Mouse (Mus musculus) heart, adult 9 months (tissue): ENCODE measurements around the gene Zbtb17.

Experiments
- DNase-seq, 2 experiments: peaks; one replicate each; pipeline ENCODE4 v3.0.0; 2022; ENCODE audit warnings: low spot score in 2 of 2

Zbtb17 gene

DNA sequence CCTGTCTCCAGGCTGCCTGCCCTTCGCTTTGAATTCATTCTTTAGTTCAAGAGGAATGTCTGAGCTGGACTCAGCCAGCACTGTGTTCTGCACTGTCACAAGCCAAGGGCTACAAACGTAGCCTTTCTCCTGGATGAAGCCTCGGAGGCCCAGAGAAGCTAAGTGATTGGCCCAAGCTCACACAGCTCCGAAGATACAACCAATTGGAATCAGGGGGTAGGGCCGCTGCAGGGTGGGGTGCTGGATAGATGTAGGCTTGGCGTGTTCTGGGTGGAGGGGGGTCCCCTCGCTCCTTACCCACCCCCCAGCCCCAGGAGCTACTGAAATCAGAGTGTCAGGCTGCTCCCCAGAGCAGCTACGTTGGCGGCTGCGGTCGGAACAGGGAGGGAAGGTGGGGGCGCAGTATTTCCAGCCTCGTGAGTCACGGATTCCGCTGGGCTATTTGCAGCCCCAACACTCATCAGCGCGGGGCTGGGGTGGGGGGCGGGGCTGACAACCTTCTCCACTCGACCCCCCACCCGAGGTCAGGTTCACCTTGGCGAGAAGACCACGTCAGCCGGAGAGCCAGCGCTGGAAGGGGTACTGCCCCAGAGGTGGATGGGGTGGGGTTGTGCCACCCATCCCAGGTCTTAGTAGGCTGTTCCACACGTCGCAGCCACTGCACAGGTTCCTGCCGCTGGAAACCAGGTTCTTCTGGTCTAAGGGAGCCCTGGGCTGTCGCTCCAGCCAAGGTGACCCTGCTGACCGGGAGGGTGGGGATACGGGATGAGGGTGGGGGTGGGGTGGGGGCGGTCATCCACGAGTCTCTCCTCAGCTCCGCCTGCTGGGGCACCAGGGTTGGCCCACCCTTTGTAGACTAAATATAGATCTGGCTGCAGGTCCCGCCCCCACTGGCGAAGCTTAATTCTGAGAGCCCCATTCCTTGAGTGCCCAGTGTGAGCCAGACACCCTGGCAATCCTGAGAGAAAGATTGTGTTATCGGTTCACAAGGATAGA, 18.7 kb upstream of the Zbtb17 start:
- peak; percentile 75 to 77 for DNase-seq

DNA sequence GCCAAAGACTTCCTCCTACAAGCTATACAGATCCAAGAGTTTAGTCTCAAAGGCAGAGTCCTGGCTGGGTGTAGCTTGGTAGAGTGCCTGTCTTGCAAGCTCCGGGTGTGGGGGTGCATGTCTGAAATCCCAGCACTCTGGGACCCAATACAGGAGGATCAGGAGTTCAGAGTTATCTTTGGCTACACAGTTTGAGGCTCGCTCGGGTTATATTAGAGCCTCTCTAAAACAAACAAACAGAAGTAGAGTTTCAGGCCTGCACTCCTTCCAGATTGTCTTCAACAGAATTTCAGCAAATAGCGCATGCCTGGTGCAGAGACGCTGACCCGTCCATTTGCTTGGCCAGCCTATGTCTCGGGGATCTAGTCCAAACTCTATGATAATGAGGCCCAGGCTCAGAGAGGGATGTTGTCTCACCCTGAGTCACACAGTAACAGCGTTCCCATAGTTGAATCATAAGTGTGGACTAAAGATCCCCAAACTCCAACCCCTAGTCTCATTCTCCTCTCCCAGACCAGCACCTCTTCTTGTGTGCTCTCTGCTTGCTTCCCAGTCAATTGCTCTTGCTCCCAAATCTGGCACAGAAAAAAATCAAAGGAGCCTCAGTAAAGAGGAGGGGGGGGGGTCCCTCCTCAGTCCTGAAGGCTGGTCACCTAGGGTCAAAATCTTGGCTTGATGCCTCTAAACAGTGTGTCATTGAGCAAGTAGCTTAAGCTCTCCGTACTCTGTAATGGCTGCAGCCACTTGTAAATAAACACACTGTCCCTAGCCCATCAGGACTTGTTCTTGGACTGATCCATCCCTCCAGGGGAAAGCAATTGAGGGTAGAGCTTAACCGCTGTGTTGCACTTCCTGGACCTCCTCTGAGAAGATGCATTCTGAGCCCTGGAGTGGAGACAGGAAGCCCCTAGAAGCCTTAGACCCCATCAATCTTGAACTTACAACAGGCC, 17.4 kb upstream of the Zbtb17 start:
- no peak for DNase-seq

DNA sequence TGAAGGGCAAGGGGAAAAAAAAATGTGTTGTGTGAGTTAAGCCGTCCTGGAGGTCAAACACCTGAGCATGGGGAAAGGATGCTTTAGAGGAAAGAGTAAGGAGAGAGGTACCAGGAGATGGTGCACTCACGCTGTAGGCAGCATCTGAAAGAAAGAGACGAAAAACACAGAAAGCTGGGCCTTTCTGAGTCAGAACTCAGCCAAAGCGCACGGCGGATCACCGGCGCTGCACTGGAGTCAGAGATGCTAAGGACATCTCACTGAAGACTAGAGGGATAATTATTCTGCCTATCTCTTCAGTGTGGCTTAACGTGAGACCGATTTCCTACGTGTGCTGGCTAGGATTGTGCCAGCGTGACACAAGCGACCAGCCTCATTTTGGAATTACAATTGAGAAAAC, 16.5 kb upstream of the Zbtb17 start:
- DNase-seq, result no peak

DNA sequence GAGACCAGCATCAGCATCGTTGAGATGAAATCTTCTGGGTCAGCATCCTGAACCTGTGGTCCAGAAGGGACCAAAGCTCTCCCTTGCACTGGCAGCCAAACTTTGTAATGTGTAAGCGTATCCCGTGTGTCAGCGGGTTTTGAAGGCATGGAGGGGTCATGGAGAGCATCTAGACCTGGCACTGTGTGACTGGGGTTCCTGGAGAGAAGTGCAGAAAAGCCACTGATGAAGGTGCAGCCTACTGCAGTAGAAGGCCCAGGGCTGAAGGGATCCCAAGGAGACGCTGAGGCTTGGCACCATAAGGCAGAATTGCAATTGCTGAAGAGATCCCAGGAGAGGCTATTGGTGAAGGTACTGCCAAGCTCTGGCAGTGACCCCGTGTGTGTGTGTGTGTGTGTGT, 15.1 kb upstream of the Zbtb17 start:
- no peak for DNase-seq

DNA sequence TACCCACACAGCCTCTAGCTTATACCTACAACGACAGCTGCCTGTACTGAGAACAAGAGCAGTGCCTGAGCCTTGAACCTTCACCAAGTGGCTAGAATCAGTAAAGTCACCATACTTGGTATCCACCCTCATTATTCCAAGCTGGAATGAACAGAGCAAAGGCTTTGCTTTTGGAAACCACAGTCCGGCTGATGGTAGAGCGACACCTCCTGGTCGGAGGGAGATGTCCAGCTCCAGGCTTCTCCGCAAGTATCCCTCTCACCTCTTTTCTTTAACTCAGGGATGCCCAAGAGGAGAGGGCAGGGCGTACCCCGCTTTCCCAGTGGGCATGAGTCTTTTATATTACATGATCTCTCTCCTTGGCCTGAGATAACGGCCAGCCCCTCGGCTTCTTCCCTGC, 14.6 kb upstream of the Zbtb17 start:
- no peak for DNase-seq

DNA sequence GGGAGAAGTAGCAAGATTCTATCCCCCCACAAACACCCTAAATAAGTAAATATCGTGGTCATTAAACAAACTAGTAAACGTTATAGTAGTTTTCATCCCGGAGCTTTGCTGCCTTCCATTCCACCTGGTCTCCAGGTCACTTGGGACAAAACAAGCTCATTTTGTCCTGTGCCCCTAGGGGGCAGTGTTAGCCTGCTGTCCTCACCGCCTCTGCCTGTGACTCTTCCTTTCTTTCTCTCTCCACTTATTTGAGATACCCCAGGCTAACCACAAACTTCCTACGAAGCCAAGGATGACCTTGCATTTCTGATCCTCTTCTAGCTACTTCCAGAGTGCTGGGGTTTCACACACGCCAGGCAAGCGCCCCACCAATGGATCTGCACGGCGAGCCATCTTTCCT, 13.5 kb upstream of the Zbtb17 start:
- DNase-seq, result peak; percentile 57 to 72

DNA sequence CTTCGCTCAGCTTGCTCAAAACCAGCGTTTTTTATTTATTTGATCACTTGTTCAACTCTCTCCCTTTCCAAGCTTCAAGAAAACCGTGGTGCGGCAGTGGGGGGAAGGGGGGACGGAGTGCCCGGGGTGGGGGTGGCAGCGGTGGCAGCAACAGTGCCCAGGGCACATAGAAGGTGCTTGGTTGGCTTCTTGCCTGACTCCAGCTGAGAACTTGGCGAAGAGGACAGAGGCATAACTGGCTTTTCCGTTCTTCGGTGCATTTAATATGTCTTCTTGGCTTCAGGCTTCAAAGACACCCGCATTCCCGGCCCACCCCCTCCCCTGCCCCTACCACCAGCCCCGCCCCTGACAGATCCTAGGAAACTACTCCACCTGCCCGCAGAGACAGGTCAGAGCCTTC, 11.8 kb upstream of the Zbtb17 start:
- no peak for DNase-seq

DNA sequence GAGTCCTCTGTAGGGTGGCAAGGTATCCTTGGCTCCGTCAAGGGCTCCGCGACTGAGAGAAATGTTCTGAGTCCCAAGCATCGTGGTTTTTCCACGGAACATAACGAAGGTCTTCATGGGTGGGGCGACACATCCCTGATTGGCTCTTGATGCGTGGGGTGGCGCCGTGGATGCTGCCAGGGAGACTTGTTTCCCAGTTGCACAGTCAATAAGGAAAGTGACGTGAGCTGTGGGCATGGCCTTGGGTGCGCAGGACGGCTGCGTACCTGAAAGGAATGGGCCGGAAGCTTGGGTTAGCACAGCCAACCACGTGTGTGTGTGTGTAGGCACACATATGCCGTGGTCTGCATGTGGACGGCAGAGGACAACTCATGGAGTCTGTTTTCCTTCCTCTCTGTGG, 11.3 kb upstream of the Zbtb17 start:
- DNase-seq, result no peak

DNA sequence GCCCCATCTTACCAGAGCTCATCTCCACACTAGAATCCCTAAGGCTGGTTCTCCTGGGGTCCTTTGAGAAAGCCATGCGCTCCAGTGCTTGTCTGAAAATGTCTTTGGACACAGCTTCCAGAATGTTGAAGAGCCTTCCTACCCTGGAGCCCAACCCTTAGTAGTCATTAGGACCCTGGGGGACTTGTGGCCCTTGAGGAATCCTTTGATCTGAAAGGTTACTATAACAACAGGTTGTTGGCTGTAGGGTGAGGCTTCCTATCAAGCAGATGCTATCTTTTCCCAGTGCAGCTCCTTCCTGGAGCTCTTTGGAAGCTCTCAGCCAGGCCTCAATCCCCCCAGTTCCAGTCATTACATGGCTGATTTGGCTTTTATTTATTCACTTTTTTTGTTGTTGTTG, 8.5 kb upstream of the Zbtb17 start, which contains the start of gene Srarp:
Gene Srarp, minus strand, starts transcription at position 132 of the 400 bp plus-strand sequence.
- peak in 1 of 2 experiments; percentile 52 for DNase-seq

DNA sequence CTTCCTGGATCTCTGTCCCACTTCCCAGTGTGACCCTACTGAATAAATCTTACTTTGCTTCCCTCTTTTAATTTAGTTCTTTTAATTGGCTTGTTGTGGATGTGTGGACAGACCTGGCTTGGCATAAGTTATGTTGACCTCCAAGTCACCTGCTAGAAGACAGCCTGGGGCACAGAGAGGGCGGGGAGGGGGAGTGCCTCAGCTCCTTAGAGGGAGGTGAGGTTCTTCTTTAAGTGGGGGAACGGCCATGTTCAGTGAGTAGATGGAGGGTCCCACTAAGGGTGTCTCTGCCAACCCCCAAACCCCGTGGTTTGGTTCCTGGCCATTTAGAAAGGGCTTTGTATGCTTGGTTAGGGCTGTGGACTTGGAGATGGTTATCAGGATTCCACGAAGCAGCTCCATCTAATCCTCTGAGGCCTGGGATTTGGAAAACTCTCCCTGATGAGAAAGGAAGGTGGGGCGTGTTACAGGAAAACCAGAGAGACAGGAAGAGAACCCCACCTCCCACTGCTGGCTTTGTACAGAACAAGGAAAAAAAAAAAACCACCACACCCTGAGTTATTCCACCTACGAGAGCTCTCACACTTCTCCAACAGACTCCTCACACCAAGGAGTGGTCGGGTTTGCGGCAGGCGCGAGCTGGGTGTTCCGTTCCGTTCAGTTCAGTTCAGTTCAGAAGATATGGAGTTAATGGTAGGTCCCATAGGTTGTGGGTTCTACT, 5.2 kb upstream of the Zbtb17 start:
- peak in 1 of 2 experiments; percentile 71 for DNase-seq

DNA sequence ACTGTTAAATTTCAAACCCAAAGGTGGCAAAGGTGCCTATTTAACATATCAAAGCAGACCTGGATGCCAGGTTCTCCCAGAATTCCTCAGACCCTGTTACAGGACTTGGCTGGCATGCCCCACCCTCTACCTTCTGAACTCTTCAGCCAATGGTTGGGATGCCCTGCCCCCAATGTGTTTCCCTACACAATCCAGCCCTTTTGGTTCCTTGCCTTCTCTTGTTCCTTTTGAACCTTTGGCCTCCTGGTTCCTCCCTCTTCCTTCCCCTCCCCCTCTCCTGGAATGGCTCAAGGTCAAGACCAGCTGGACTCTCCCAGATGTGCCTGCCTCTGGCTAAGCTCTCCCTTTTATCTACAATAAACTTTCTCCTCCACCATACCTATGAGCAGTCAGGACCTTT, 3.6 kb upstream of the Zbtb17 start:
- DNase-seq, result no peak

DNA sequence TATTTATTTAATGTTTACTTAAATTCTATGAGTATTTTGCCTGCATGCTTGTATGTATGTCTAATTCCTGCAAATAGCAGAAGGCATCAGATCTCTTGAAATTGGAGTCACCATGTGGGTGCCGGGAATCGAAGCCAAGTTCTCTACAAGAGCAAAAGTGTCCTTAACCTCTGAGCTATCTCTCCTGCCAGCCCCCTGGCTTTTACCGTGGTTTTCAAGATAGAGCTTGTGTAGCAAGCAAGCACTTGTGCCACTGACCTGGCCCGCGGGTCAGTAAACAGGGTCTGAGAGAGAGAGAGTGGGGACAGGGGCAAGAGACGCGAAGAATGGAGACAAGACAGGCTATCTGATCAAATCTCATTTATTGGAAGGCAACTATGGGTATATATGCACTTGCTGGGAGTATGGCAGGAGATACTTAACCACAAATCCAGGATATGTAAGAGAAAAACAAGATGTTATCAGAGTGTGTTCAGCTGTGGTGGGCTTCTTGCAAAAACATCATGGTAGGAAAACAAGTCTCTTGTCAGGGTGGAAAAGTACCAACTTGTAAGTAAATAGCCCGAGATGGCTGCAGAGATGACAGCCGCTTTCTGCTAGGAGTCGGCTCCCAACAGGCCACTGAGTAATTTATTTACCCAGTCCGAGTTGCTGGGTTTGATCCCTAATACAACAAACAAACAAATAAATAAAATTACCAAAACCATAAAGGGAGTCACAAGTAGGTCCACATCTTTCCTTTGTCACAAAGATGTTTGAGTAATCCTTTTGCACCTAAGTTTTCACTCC, 619 bp upstream of the Zbtb17 start:
- no peak for DNase-seq

DNA sequence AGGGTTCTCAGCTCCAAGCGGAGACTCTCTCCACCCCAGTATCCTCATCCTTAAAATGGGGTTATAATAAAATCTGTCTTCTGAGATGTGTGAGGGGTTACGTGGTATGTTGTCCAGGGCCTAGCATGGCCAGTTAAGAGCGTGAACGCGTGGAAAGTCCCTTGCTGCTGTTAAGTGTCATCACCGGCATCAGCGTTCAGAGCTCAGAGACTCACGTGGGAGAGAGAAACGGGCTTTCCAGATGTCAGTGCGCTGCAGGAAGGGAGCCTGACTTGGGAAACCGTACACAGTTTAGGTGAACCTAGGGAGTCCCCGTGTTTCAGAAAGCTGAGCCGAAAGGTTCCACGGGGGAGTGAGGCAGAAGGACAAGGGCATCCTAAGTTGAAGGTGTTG, 870 bp downstream of the Zbtb17 start:
- no peak for DNase-seq

DNA sequence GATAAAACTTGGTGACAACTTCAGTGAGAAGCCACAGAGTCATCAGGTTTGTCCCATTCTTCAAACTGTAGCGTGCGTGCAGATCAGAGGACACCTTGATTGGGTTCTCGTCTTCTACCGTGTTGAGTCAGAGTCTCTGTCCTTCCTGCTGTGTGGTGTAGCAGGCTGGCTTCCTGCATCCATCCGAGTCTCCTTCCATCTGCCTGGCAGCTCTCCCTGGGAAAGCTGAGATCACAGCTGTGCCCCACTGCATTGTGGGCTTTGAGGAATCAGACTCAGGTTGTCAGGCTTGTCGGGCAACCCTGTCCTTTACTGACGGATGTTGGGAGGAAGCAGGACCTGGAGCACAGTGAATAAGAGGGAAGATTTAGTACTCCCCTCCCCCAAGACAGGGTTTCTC, 1.8 kb downstream of the Zbtb17 start:
- DNase-seq, result no peak

DNA sequence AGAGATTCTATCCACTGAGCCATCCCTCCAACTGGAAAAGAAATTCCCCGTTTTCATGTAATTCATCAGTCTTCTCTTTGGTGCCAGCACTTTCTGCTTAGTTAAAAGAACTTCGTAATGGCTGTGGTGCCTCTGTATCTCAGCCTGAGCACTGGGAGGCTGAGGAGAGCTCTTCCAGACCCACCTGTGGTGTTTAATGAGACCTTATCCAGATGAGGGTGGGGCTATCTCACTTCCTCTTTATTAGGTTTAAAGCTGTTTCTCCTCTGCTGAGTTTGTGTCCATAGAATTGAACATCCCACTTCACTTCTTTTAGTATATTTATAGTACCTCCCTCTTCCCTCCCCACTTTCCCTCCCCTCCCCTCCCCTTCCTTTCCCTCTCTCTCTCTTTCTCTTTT, 6.8 kb downstream of the Zbtb17 start:
- DNase-seq, result no peak

DNA sequence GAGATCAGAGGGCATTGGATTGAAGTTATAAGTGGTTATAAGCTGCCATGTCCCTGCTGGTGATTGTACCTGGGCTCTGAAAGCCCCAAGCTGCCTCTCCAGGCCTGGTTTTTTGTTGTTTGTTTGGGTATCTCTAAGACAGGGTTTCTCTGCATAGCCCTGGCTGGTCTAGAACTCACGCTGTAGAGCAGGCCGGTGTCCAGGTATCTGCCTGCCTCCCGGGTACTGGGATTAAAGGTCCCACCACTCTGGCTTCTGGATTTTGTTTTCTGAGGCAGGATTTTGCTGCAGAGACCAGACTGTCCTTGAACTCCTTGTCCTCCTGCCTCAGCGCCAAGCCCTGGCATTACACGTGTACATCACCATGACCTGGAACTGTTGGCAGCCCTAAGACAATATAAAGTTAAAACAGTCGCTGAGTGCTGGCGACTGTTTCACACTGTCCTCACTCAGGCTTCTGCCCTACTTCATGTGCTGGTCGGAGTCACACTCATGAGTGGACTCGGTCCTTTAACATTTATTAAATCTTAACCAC, 7.5 kb downstream of the Zbtb17 start:
- no peak for DNase-seq

DNA sequence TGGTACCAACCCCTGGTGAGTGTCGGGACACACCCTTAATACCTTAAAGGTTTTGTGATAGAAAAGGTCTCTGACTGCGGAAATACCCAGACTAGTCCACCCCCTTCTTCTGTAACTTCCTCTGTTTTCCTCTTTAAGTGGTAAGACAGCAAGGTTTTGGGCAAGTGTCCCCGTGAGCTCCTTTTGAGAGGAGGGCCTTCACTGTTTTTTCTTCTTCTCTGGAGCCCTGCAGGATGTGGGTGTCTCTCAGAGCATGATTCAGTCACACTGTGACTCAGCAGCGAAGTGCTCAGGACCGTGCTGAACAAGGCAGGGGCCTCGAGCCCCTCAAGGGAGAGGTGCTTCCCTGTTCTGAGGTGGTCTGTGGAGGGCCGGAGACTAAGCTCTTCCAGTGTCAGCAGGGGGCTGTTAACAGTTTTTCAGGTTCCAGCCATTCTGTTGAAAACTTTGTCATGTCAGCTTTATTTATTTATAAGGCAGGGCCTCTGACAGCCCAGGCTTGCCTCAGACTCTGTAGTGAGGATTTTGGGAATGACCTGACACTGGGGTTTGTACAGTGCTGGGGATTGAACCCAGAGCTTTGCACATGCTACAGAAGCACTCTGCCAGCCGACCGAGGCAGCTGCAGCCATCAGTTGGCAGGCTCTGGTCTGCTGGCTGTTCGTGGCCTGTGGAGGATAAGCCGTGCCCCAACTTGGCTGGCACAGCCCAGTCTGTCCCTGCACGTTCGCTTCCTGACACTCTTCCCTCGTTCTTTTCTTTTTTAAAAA, 10.3 kb downstream of the Zbtb17 start:
- no peak for DNase-seq

DNA sequence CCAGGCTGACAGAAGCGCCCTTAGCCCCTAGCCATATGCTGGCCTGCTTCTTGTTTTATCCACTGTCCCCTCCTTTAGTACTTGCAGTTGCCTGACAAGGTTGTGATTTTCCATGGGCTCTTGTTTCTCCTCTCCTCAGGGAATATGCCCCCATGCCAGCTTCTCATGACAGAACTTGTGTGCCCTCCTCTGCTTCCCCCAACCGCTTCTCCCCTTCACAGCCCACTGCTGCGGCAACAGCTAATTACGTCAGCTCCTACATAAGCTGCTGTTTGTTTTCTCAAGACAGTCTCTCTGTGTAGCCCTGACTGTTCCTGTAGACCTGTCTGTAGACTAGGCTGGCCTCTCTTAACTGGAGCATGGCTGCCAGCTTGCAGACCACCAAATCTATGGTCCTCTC, 11.1 kb downstream of the Zbtb17 start:
- no peak for DNase-seq

DNA sequence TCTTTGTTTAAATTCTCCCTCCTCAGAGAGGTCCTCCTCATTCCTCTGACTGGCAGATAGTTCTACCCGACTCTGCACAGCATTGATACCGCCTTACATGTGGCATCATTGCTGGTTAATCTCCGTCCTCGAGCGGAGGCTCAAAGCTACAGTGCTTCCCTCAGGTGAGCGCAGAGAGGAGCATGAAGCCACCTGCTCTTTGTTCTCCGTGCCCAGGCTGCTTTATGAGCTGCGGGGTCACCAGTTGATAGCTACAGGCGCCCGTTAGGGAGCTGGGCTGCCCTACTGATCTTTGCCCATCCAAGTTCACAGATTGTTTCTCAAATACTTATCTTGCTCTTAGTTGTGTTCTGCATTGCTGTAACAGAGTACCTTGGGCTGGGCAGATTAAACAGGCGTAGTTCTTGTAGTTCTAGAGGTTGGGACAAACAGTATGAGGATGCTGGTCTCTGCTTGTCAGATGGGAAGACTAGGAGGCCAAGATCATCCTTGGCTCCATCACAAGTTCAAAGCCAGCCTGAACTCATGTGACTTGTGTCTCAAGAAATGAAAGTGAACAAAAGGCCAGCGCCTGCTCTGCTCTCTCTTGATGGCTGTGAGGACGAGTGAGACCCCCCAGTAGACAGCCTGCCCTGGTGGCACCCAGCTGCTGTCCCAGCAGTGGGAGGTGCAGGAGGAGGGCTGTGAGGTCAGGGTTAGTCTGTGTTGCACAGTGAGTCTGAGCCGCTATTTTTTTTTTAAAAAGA, 11.9 kb downstream of the Zbtb17 start:
- DNase-seq, result no peak
